Mouse (Mus musculus) T-cell, adult 2 months (primary cell): ENCODE data around the gene Mybbp1a.

ENCODE experiments used
- DNase-seq: peaks from one replicate; pipeline ENCODE4 v3.0.0; 2022; ENCODE audit warnings: low spot score

Mybbp1a gene

DNA sequence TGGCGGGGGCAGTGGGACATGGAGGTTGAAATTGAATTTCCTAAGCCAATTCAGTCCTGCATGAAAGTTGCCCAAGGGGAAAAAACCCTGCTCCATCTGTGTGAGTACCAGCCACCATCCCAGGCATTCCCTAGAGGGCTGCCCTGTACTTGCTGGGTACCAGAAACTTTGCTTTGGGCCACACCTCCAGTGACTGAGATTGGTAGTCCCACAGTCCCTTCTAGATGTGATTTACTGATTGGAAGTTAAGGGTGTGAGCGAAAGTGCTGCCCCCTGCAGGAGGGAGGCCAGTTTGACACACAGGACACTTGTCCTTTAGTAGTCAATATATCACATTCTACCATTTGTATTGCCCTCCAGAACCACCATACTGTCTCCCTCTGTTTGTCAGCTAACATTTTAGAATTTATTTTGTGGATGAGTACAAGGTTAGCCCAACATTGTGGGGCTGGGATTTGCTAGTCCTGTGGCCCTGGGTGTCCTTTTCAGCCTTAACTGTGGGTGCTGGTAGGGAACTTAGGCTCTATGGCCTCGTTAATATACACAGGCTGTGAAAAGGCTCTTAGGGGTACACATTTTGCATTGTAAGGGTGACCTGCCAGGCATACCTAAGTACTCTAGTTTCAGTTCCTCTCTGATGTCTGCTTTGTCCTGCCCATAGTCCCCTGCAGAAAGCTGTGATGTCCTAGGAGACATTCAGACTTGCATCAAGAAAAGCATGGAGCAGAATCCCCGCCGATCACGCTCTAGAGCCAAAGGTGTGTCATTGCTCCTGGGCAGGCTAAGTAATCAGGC lies 5.4 kb downstream of the Mybbp1a start:
- DNase-seq: peak; percentile 70

DNA sequence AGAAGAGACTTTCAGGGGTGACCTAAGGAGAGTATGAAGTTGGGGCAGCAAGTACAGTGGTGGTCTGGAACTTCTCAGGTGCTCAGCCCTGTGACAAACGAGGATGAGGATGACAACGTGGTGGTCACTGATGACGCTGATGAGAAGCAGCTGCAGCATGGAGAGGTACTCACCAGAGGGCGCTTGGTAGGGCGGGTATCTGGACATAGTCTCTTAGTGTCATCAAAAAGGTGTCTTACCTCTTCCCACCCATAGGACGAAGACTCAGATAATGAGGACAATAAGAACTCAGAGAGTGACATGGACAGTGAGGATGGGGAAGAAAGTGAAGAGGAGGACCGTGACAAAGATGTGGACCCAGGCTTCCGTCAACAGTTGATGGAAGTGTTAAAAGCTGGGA lies 6.3 kb downstream of the Mybbp1a start:
- DNase-seq: no peak

DNA sequence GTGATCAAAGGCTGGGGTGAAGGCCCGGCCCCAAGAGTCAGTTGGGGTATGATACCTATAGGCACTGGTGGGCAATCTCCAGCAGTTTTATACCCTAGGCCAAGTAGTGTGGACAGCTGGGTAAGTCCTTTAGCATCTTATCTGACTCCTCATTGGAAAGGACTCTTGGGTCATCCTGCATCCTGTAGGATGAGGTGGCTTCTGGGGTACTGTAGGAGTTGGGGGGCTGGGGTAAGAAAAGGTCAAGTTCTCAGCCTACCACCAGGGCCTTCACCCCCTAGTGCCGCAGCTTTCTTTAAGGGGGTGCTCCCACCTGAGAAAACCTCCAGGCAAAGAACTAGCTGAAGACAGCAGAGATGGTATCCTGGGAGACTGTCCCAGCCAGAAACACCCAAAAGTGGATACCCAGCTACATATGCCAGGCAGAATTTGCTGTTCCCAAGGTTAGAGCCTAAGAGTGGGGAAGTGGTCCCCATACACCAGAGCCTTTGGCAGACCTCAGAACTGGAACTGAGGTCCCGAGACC lies 11.0 kb downstream of the Mybbp1a start:
- no peak for DNase-seq

DNA sequence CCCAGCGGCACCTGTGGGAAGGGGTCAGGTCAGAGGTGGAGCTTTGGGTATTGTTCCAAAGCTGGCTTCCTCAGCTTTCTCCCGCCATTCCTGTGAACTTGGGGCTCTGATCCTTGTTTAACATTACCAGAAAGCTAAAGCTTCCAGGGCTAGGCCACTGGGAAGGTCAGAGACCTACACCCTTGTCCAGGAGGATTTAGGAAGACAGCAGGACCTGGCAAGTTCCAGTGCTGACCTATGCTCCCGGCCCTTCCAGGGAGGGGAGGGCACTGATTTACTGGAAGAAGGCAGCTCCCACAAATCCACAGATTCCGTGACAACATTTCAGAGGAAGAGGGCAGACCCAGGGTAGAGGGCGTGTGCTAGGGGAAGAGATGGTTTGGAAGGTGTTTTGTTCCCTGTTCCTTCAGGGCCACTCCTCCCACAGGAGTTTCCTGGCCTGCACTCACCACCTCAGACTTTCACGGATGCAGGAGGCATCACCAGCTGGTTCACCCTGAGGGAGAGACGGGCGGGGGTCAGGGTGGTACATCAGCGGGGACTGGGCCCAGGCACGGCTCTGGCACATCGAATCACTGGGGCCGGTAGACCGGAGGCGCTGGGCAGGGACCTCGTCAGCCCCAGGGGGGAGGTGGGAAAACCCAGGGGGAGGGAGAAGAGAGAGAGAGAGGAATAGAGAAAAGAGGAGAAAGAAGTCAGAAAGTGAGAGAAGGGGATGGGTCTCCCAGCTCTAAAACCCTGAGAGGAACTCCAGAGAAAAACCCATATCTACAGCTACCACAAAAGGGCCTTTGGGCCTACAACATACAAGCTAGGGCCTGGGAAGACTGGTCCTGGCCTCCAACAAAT lies 12.2 kb downstream of the Mybbp1a start:
- no peak for DNase-seq

DNA sequence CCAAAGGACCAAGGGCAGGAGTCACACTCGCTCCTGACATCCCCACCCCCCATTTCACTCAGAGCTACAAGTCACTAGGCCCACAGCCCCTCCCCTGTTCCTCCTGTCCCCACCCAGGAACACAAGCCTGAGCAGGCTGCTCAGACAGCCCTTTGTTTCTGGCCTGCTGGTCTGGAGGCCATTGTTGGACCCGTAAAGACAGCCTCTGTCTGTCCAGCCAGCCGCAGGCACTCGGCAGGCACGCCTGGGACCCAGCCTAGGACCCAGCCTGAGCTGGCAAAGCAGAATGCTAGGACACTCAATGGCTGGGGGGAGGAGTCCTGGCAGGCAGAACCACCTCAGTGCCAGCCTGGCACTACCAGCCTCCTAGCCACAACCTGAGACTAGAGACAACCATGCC lies 14.5 kb downstream of the Mybbp1a start:
- DNase-seq: no peak

DNA sequence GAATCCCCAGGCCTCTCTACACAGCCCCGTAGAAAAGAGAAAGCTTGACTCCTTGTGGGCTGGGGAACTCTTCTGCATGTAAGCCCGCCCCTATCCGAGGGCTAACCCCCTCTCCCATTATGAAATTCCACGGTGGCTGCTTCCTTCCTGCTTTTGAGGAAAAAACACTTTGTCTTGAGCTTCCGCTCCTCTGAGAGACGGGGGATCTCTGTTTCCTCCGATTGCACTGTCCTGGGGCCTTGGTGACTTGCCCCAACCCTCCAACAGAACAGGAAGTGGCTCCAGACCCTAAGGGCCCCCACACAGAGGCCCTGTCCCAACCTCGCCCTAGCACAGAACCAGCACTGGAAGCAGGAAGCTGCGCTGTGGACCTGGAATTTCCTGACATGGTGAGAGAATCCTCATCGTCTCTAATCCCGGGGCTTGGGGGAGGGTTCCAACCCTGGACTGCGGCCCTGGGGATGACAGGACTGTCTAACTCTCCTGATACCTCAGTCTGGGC lies 16.9 kb downstream of the Mybbp1a start:
- no peak for DNase-seq

DNA sequence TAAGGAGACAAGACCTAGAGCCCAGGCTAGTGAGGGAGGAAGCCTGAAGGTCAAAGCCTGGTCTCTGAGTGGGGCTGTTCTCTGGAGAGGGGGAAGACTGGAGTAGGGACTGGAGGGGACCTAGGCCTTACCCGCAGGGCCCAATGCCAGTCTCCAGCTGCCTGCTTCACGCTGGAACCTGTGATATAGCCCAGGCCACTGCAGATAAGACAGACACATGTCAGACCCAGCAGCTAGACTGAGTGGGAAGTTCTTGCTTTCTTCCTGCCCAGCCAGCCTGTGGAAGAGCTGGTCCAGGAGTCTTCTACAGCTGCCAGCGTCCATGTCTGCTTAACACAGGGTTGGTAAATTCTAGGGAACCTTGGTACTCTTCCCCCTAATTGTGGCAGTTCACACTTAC lies 17.3 kb downstream of the Mybbp1a start:
- no peak for DNase-seq

DNA sequence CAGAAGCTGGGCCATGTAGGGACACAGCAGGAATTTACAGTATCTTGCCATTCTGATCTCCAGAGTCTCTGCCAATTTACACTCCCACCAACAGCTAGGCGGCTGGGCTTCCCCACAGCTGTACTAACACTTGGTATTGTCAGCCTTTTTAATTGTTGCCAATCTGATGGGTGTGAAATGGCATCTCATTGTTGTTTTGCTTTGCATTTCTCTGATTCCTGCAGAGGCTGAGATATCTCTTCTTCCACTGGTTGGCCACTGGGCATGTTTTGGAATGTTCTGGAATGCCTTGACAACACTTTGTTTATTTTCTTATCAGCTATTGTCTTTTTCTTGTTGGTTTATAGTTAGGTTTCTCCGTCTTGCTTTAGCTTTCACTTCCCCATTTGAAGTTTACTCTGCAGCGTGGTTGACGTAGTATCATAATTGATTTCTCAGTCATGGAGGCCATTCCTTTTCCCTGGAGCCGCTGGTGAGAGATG lies 20.4 kb downstream of the Mybbp1a start:
- no peak for DNase-seq

DNA sequence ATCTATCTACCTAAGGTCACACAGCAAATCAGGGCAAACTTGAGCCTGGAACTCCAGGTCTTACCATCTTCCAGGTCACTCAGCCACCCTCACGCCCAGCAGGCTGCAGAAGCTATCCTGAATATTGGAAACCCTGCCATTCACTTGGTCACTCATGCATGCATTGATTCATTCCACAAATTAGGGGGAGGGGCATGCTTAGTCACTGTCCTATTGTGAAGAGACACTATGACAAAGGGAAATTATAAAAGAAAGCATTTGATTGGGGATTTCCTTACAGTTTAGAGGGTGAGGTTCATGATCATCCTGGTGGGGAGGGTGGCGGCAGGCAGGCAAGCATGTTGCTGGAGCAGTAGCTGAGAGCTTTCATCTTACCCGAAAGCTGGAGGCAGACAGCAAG lies 23.7 kb downstream of the Mybbp1a start:
- DNase-seq: no peak

DNA sequence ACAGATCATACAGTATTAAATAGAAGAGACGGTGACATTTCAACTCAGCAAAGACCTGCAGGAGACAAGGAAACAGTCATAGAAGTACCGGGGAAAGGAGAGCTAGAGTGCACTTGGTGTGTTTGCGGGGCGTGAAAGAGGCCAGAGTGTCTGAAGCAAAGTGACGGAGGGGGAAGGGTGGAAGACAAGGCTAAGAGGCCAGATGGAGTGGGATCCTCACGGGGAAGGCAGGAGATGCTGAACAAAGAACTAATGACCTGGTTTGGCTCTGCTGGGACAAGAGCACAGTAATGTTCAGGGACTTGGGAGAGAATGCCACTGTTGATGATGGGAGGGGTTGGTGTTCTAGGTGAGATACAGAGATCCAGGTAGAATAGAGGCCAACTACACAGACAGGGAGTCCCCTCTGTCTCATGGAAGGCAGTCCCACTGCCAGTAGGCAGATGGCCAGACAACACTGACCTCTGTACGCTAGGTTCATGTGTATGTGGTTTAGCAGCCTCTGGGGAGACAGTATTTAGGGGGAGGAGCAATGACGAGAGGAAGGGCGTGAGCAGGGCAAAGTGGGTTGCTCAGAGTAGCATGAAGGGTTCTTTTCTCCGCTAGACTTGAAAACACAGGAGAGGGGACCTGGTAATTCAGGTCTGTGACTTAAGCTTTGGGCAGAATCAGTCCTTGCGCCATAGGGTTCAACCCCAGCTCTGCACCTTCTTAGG lies 25.0 kb downstream of the Mybbp1a start:
- DNase-seq: no peak

DNA sequence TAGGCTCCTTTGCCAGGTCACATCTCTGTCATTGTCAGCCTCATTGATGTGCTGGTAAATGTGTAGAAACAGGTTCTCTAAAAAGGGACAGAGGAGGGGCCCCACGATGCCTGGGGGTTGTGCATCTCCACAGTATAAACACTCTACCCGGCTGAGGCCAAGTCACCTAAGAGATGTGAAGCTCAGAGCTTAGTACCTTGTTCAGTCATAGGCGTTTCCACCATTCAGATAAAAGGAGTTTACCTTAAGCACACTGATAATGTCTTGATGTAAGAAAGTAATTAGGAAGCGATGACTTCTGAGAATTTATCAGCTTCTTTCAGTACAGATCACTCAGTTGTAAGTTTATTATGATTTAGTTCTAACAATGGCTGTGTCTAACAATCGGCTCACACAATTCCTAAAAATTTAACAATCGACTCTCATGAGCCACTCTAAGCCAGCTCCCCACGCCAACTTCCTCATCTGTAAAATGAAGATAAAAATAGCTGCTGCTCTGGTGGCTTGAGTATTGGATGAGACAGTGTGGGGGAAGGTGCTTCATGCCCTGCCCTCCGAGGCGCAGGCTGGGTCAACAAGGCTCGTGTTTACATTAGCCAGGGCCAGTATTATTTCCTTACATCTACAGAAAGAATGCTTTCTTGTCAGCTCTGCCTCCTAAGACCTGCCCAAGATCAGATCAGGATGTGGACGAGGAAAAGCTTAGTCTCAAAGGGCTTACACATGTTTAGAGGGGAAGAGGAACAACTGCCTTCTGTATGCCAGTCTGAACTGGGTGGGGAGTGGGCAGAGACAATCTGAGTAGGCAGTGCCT lies 25.7 kb downstream of the Mybbp1a start:
- no peak for DNase-seq

DNA sequence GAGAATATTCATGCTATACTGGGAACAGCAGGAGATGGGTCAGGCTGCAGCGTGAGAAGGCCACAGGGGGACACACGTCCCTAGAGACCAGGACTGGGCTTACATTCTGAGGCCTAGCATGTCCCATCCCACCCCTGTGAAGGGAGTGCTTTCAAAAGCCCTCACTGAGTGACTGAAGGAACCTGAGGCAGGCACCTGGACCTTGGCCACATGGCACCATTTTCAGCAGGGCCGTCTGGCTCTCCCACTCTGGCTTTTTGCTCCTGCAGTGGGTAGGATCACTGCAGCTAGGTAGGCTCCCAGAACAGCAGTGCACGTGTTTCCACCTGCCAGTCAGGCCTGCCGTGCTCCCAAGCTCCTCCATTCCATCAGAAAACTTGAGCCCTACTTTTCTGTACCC lies 27.4 kb downstream of the Mybbp1a start:
- DNase-seq: no peak

DNA sequence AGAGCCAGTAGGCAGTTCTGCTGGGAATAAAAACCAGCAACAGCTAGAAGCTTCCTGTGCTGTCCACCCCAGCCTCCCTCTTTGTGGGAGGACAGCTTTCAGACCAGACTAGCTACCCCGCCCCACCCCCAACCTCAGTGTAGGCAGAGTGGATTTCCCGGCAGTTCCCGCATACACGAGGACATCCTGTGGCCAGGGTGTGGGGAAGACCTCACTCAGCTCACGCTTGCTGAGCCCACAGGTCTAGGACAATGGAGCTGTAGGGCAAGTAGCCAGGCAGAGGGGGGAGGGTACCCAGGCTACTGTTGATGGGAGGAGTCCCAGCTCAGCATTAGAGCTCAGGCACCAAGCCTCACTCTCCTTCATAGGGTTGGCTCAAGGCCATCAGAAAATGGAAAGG lies 28.1 kb downstream of the Mybbp1a start:
- DNase-seq: no peak

DNA sequence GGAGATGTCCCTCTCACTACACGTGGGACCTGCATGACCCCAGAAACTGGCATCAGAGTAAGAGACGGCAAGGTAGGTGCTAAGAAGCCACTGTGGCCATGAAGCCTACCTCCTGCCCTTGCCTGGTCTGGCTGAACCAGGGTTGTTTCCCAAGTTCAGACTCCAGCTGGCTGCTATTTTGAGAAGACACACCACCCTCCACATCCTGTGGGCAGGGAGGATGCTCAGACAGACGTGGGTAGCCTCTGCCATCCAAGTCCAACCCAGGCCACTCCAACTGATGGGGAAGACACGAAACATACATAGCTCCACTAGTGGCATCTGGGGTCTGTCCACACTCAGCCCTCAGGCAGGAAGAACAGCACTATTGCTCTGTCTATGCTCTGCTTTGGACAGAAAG lies 28.8 kb downstream of the Mybbp1a start:
- no peak for DNase-seq

DNA sequence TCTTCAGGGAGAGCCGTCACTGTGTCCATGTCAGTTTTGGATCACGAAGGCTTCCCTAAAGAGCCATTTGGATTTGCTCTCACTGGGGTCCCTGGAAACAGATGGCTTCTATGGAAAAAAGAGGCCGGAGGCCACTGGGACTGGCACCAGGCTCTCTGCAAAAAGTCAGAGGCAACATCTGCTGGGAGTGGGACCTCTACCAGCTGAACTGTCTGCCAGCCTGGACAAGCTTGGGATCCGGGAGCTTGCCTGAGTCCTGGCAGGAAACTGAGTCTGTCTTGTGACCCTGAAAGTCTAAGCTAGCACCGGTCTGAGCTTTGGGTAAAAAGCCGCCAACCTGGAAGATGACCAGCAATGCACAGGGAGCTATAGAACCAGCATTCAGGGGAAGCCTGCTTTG lies 30.2 kb downstream of the Mybbp1a start:
- DNase-seq: no peak

DNA sequence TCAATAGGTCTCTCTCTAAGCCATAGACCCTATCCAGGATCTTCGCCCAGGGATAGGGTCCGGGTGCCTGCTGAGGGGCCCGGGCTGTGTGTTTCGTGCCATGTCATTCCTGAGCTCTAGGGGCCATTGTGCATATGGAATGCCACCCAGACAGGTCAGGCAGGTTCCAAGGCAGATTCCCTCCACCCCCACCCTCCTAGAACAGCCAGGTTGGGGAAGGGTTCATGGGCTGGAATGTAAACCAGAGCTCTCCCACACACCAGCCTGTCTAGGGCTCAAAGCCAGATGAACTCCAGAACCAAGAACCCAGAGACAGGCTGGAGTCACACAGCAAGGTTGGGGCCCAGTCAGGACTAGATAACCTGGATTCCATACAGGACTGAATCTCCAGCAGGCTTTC lies 32.4 kb downstream of the Mybbp1a start:
- no peak for DNase-seq

DNA sequence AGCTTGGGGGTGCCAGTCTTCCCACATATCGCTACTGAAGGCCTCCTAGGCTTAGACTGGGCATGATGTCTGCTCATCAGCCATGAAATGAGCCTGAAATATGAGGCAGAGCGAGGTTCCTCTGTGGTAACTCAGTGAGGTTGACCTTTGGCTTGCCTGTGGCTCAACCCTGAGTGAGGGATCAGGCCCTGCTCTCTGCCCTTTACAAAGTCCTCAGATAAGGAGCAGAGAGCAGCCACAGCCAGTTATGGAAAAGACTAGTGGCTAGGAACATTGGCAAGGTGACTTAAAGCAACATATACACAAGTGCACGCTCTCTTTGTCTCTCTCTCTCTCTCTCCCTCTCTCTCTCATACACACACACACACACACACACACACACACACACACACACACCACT lies 33.8 kb downstream of the Mybbp1a start:
- no peak for DNase-seq

DNA sequence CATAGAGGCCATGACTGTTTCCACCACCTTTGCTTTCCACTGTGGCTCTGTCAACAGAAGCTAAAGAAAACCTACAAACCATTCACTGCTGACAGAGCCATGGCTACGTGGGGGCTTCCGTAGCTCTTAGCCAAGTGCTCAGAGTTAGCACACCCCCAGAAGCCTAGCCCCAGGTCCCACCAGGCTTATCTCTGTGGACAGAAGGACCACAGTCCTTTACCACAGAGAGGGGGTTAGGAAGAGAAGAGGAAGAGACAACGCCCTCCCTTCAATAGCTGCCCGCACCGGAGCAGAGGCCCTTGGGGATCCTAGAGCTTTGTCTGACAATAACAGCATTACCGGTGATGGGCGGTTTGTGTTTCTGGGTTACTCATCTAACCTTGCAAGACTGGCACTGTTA lies 34.3 kb downstream of the Mybbp1a start:
- no peak for DNase-seq

DNA sequence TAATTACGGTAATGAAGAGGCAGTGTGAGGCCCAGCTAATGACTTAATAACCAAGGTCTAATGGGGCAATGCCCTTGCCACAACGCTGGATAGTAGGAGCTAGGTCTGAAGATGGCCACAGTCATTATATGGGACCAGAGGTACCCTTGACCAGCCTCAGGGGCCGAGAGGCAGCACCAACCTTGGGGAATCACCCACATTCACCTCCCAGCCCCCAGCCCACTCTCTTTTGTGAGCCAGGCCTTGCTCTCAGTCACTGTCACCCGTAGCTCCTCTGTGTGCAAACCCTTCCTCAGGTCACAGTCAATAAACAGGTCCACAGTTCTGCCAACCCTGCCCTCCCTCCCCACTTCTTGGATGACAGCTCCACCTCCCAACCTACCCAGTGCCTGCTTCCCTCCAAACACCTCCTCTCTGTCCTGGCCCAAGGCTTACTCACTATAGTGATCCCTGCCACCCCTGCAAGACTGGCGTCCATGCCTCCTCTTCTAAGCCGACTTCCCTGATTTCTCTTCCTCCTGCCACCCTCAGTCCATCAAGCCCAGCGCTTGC lies 35.0 kb downstream of the Mybbp1a start:
- no peak for DNase-seq

DNA sequence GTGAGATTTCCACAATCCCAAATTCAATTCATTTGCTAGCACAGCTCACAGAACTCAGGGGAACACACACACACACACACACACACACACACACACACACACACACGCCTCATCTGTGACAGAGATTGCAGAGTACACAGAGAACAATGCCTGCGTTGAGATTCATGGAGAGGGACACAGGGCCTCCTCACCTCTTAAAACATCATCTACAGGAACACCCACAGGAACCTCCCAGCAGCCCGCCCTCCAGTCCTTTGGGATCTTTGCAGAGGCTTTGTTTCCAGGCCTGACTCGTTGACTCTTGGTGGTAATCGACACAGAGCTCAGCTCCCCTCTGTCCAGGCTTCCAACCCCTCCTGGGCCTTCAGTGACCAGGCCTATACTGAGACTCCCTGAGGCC lies 36.0 kb downstream of the Mybbp1a start:
- DNase-seq: no peak

DNA sequence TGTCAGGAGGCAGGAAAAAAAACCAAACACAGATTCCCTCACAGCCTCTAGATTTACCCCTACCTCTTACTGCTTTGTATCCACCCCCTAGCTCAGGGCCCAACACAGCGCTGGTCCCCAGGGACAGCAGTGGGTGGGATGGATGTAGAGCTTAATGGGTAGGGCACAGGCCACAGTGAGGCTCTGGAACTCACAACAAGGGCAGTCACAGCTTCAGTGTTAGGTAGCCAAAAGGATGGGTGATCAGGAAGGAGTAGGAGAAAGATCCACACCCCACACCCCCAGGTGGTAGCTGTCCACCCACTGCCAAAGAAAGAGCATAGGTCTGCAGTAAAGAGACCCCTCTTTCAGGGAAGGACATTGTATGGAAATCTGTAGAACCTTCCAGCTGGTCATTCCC lies 36.5 kb downstream of the Mybbp1a start:
- DNase-seq: no peak
